Comparison of ENCODE assay signal across 8 mouse cellular contexts in the genomic region with DNA sequence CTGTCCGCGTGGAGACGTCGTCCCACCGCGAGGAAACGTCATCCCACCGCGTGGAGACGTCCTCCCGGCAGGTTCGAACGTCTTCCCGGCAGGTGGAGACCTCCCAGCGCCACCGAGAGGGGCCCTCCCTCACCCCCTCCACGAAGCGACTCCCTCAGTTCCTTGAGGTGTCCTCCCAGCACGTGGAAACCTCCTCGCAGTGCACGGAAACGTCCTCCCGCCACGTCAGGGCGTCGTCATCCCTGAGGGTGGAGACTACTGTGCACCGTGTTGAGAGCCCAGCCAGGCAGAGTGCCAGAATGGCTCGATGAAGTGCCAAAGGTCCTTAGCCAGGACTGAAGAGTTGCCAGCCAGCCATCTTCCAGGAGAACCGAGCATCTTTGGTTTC. TPM values are rescaled to one million over a fixed set of nuclear protein-coding genes. Genes with fewer than 3 reads are reported as not detected.
DNase-seq lines count a peak whose midpoint lies in the region; ATAC-seq and TF ChIP-seq lines count a peak whose summit lies in the region.

A gene (minus strand): TSS at position 183 of the 388 bp plus-strand sequence.

- WGBS in bone marrow, adult 2 months = under 1% methylated on average over 29 of the region's 29 CpGs
- whole genome bisulfite sequencing in heart, embryonic 14.5 days = 1% methylated on average over 29 of the region's 29 CpGs
- WGBS in liver, embryonic 13.5 days (ENCODE audit: insufficient replicate concordance) = 3% methylated on average over 29 of the region's 29 CpGs
- 1% methylated on average over 29 of the region's 29 CpGs for WGBS in stomach, embryonic 15.5 days

- no peak for TF ChIP-seq CTCF in C2C12 (IDR thresholded peaks at IDR 0.05; ENCODE audit: control insufficient read depth, insufficient read depth, insufficient read length)
- TF ChIP-seq CTCF in bone marrow, adult 2 months (IDR thresholded peaks at IDR 0.05; ENCODE audit: control insufficient read depth, insufficient read depth, low read length) = 0 out of 2 replicates have a peak, but pooled peaks have one; percentile 8

- H3ac ChIP-seq in C2C12 (ENCODE audit: control insufficient read depth, insufficient read length, low read depth) = peak within 1 kb of the TSS; percentile 61

- peak; percentile 74 for ATAC-seq in heart, embryonic 14.5 days (ENCODE audit: insufficient number of reproducible peaks, insufficient read depth, low FRiP score, low read depth)
- ATAC-seq in liver, embryonic 13.5 days (ENCODE audit: low read depth) = peak; percentile 69
- ATAC-seq in stomach, embryonic 15.5 days (ENCODE audit: insufficient read depth, low FRiP score, low read depth) = peak; percentile 36

- peak; percentile 87 for DNase-seq in kidney, postnatal 10 days
- DNase-seq in liver, embryonic 13.5 days = no peak
- peak; percentile 87 for DNase-seq in naive thymus-derived CD4-positive, alpha-beta T cell, adult 2 months (ENCODE audit: low read depth)

- H3K36me3 ChIP-seq in C2C12 (ENCODE audit: control insufficient read depth, insufficient read depth) = peaks cover 26% of the 10 kb centered on the region
- peaks cover 19% of the 10 kb centered on the region for H3K36me3 ChIP-seq in erythroblast, embryonic 14.5 days (ENCODE audit: control insufficient read depth)
- H3K36me3 ChIP-seq in heart, embryonic 14.5 days (ENCODE audit: control insufficient read depth, insufficient read depth, low read length) = peaks cover 29% of the 10 kb centered on the region
- peaks cover 14% of the 10 kb centered on the region for H3K36me3 ChIP-seq in liver, embryonic 13.5 days
- peaks cover 10% of the 10 kb centered on the region for H3K36me3 ChIP-seq in stomach, embryonic 15.5 days

- H3K4me3 ChIP-seq in C2C12 (ENCODE audit: insufficient read depth, poor library complexity, severe bottlenecking) = peak within 1 kb of the TSS; percentile 87
- peak within 1 kb of the TSS; percentile 91 for H3K4me3 ChIP-seq in bone marrow, adult 2 months (replicated peaks; ENCODE audit: control insufficient read depth, low read depth, low read length)
- H3K4me3 ChIP-seq in erythroblast, embryonic 14.5 days (replicated peaks) = peak within 1 kb of the TSS; percentile 70
- peak within 1 kb of the TSS; percentile 85 to 93 for H3K4me3 ChIP-seq in heart, embryonic 14.5 days (ENCODE audit: control insufficient read depth in 1 of 2, insufficient read depth in 1 of 2, low read depth in 1 of 2, low read length in 2 of 2)
- H3K4me3 ChIP-seq in liver, embryonic 13.5 days (replicated peaks) = peak within 1 kb of the TSS; percentile 91
- peak within 1 kb of the TSS; percentile 84 for H3K4me3 ChIP-seq in stomach, embryonic 15.5 days (replicated peaks)

- H3K79me2 ChIP-seq in C2C12 (ENCODE audit: control insufficient read depth, insufficient read depth) = peaks cover 32% of the 10 kb centered on the region

- H3K27me3 ChIP-seq in C2C12 (ENCODE audit: control insufficient read depth, insufficient read depth, insufficient read length) = no peaks in the 10 kb centered on the region
- H3K27me3 ChIP-seq in erythroblast, embryonic 14.5 days (ENCODE audit: control insufficient read depth) = peaks cover 6% of the 10 kb centered on the region; the same call in 1 of the 2 replicates
- H3K27me3 ChIP-seq in heart, embryonic 14.5 days (ENCODE audit: control insufficient read depth, insufficient read depth, low read length) = no peaks in the 10 kb centered on the region
- no peaks in the 10 kb centered on the region for H3K27me3 ChIP-seq in liver, embryonic 13.5 days
- no peaks in the 10 kb centered on the region for H3K27me3 ChIP-seq in stomach, embryonic 15.5 days (replicated peaks)

- H3K27ac ChIP-seq in bone marrow, adult 2 months (ENCODE audit: control insufficient read depth, insufficient read depth, low read depth, low read length, poor library complexity) = peak within 1 kb of the TSS; percentile 71
- peak within 1 kb of the TSS; percentile 54 to 74 for H3K27ac ChIP-seq in heart, embryonic 14.5 days (replicated peaks in 1 of 2; ENCODE audit: control insufficient read depth in 1 of 2, insufficient read depth in 1 of 2, low read depth in 2 of 2, low read length in 2 of 2)
- peak within 1 kb of the TSS; percentile 73 for H3K27ac ChIP-seq in liver, embryonic 13.5 days
- H3K27ac ChIP-seq in stomach, embryonic 15.5 days = peak within 1 kb of the TSS; percentile 72

- H3K79me3 ChIP-seq in C2C12 (ENCODE audit: low read depth) = peaks cover 8% of the 10 kb centered on the region

- peak; percentile 26; the same call in 1 of the 2 replicates for TF ChIP-seq POLR2A in bone marrow, adult 2 months (IDR thresholded peaks at IDR 0.05; ENCODE audit: borderline replicate concordance, control insufficient read depth, low read depth, low read length)

- H3K4me1 ChIP-seq in bone marrow, adult 2 months (ENCODE audit: control insufficient read depth, insufficient read depth, low read length) = peaks cover 3% of the 10 kb centered on the region; the same call in 1 of the 2 replicates
- H3K4me1 ChIP-seq in erythroblast, embryonic 14.5 days (ENCODE audit: control insufficient read depth) = peaks cover 21% of the 10 kb centered on the region
- peaks cover 0 to 6% of the 10 kb centered on the region in 2 experiments; a peak in 2 of 4 replicates for H3K4me1 ChIP-seq in heart, embryonic 14.5 days (ENCODE audit: control insufficient read depth in 2 of 2, insufficient read depth in 2 of 2, low read length in 2 of 2)
- peaks cover 16% of the 10 kb centered on the region for H3K4me1 ChIP-seq in liver, embryonic 13.5 days (replicated peaks)
- H3K4me1 ChIP-seq in stomach, embryonic 15.5 days = 0 out of 2 replicates have a peak, but pooled peaks cover 6% of the 10 kb centered on the region

- peak within 1 kb of the TSS; percentile 86 for H3K9ac ChIP-seq in heart, embryonic 14.5 days (ENCODE audit: low read length)
- peak within 1 kb of the TSS; percentile 81 for H3K9ac ChIP-seq in liver, embryonic 13.5 days
- H3K9ac ChIP-seq in stomach, embryonic 15.5 days = peak within 1 kb of the TSS; percentile 76

- no peaks in the 10 kb centered on the region for H3K9me3 ChIP-seq in erythroblast, embryonic 14.5 days (ENCODE audit: control insufficient read depth, low read length)
- no peaks in the 10 kb centered on the region for H3K9me3 ChIP-seq in heart, embryonic 14.5 days (ENCODE audit: control insufficient read depth, low read length)
- no peaks in the 10 kb centered on the region for H3K9me3 ChIP-seq in liver, embryonic 13.5 days (replicated peaks)
- no peaks in the 10 kb centered on the region for H3K9me3 ChIP-seq in stomach, embryonic 15.5 days

- peak within 1 kb of the TSS; percentile 100 for H3K4me2 ChIP-seq in heart, embryonic 14.5 days (ENCODE audit: low read length)
- H3K4me2 ChIP-seq in liver, embryonic 13.5 days = peak within 1 kb of the TSS; percentile 98
- H3K4me2 ChIP-seq in stomach, embryonic 15.5 days = peak within 1 kb of the TSS; percentile 99

TF ChIP-seq in C2C12, 6 proteins besides CTCF, POLR2A, EP300 and RAD21:
- TF ChIP-seq MAX (IDR thresholded peaks at IDR 0.05) = peak; percentile 15
- TF ChIP-seq USF1 (IDR thresholded peaks at IDR 0.05; ENCODE audit: low read depth) = no peak
- no peak for TF ChIP-seq CEBPB (IDR thresholded peaks at IDR 0.05; ENCODE audit: low read depth)
TF ChIP-seq in C2C12: peak in this region for 1.

RNA-seq across cellular contexts. Expression of the gene that starts here (rescaled TPM):
- polyA plus RNA-seq in C2C12 (2012; fragmentation: generic; extraction: Trizol) = 17.8 TPM
- 9.3 and 11.4 TPM in 2 replicates for polyA plus RNA-seq in bone marrow, adult 2 months (2011; ENCODE audit: insufficient read depth, insufficient read length, low replicate concordance, missing spikeins)
- polyA plus RNA-seq in erythroblast, embryonic 14.5 days (2012) = 0.09 and 0.14 TPM in 2 replicates
- polyA plus RNA-seq in heart, embryonic 14.5 days (2014; fragmentation: Nextera tagmentation; extraction: Ambion mirVana) = 29.9 and 33.2 TPM in 2 replicates
- 15.1 and 16.8 TPM in 2 replicates for polyA plus RNA-seq in liver, embryonic 13.5 days (2015; fragmentation: Nextera tagmentation; extraction: Ambion mirVana)
- polyA plus RNA-seq in stomach, embryonic 15.5 days (2015; fragmentation: Nextera tagmentation; extraction: Ambion mirVana) = 34.4 and 37.4 TPM in 2 replicates
